ENCODE assay signal across 11 mouse cellular contexts in the genomic region with DNA sequence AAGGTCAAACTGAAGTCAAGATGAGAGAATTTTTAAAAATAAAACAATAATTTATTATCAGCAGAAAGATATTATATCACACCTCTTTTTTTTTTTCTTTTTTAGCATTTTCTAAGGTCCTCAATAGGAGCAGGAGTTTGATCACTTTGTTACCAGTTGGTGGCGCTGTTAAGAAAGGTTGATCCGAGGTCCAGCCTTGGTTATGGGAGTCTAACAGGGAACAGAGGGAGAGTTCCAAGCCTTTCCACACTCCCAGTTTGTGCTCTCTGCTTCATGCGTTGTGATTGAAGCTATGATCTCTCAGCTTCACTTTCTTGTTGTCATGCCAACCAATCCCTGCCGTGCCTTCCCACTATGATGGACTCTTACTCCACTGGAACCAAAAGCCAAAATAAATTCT.
A peak's percentile ranks its signal among the peaks of the same experiment; 100 is the strongest.
DNase-seq lines count a peak whose midpoint lies in the region; ATAC-seq and TF ChIP-seq lines count a peak whose summit lies in the region.
"Had no signal": no experiment of that assay in that cellular context is flagged by ENCODE, and none has a peak within 500 bp of the region (broad histone marks: within the 10 kb centered on the region; RNA-seq: fewer than 3 reads in every experiment).

No protein-coding gene starts in this region.

- no peaks in the 10 kb centered on the region for H3K9me3 ChIP-seq in forebrain, embryonic 13.5 days (replicated peaks)
- no peaks in the 10 kb centered on the region for H3K9me3 ChIP-seq in forebrain, embryonic 12.5 days
- H3K9me3 ChIP-seq: embryonic facial prominence, embryonic 12.5 days; hindbrain, embryonic 15.5 days; liver, embryonic 13.5 days had no signal

- H3K4me2 ChIP-seq in forebrain, embryonic 13.5 days, result no peak overlapping the region
- no peak overlapping the region for H3K4me2 ChIP-seq in forebrain, embryonic 12.5 days
- H3K4me2 ChIP-seq: embryonic facial prominence, embryonic 12.5 days; hindbrain, embryonic 15.5 days; liver, embryonic 13.5 days had no signal

- peak; percentile 59; the same call in 1 of the 2 replicates for ATAC-seq in forebrain, embryonic 13.5 days
- ATAC-seq in forebrain, embryonic 12.5 days (ENCODE audit: low FRiP score), result no peak
- peak; percentile 90 for ATAC-seq in neutrophil, adult 5-6 weeks (ENCODE audit: extremely low read depth, insufficient number of reproducible peaks, low FRiP score, poor library complexity, severe bottlenecking)

- peak; percentile 58 for TF ChIP-seq CTCF in layer of hippocampus, adult 2 months (conservative IDR thresholded peaks at IDR 0.05)

- H3K9ac ChIP-seq in forebrain, embryonic 13.5 days, result no peak overlapping the region
- no peak overlapping the region for H3K9ac ChIP-seq in forebrain, embryonic 12.5 days
- H3K9ac ChIP-seq: embryonic facial prominence, embryonic 12.5 days; hindbrain, embryonic 15.5 days; liver, embryonic 13.5 days had no signal

- no peak overlapping the region for H3K4me3 ChIP-seq in forebrain, embryonic 13.5 days
- H3K4me3 ChIP-seq in forebrain, embryonic 12.5 days (replicated peaks), result no peak overlapping the region
- no peak overlapping the region for H3K4me3 ChIP-seq in layer of hippocampus, adult 2 months
- H3K4me3 ChIP-seq: embryonic facial prominence, embryonic 12.5 days; hindbrain, embryonic 15.5 days; liver, embryonic 13.5 days had no signal

- H3K27ac ChIP-seq in forebrain, embryonic 13.5 days, result no peak overlapping the region
- no peak overlapping the region for H3K27ac ChIP-seq in forebrain, embryonic 12.5 days
- no peak overlapping the region for H3K27ac ChIP-seq in layer of hippocampus, adult 2 months
- H3K27ac ChIP-seq: embryonic facial prominence, embryonic 12.5 days; hindbrain, embryonic 15.5 days; liver, embryonic 13.5 days had no signal

- H3K4me1 ChIP-seq in forebrain, embryonic 13.5 days, result no peaks in the 10 kb centered on the region
- no peaks in the 10 kb centered on the region for H3K4me1 ChIP-seq in forebrain, embryonic 12.5 days
- H3K4me1 ChIP-seq: embryonic facial prominence, embryonic 12.5 days; hindbrain, embryonic 15.5 days; liver, embryonic 13.5 days had no signal

- WGBS in forebrain, embryonic 13.5 days, result 41% methylated on average over 4 of the region's 4 CpGs
- WGBS in forebrain, embryonic 12.5 days, result 41% methylated on average over 4 of the region's 4 CpGs

- H3K27me3 ChIP-seq in forebrain, embryonic 13.5 days, result no peaks in the 10 kb centered on the region
- H3K27me3 ChIP-seq in forebrain, embryonic 12.5 days, result no peaks in the 10 kb centered on the region
- H3K27me3 ChIP-seq: embryonic facial prominence, embryonic 12.5 days; hindbrain, embryonic 15.5 days; liver, embryonic 13.5 days had no signal

- no peak for DNase-seq in layer of hippocampus, adult 2 months (ENCODE audit: low spot score in 2 of 2)
- no peak for DNase-seq in layer of hippocampus, postnatal 25 days (ENCODE audit: extremely low spot score in 1 of 2, low spot score in 1 of 2)
- DNase-seq in embryo, embryonic 11 days, result peak; percentile 41
- DNase-seq in urinary bladder, postnatal 4 days (ENCODE audit: low spot score in 2 of 2), result no peak
- no peak for DNase-seq in urinary bladder, postnatal 36 days (ENCODE audit: low spot score in 2 of 2)
- DNase-seq: liver, embryonic 13.5 days had no signal

- H3K36me3 ChIP-seq in forebrain, embryonic 13.5 days (ENCODE audit: poor library complexity, severe bottlenecking), result no peaks in the 10 kb centered on the region
- H3K36me3 ChIP-seq in forebrain, embryonic 12.5 days (replicated peaks), result no peaks in the 10 kb centered on the region
- H3K36me3 ChIP-seq: embryonic facial prominence, embryonic 12.5 days; hindbrain, embryonic 15.5 days; liver, embryonic 13.5 days had no signal
